Mouse (Mus musculus) c-Kit-negative CD71-positive TER-119-positive erythroid progenitor cells, embryonic 14.5 days (primary cell): Measurements from ENCODE around the gene Ier5l.

Experiments
- DNase-seq: peaks from one replicate; pipeline ENCODE4 v3.0.0-alpha.2; 2013; ENCODE audit warnings: low read depth, low spot score

Ier5l gene

GRCm38 (mm10) chr2:30470143-30470946 lies 3.7 kb downstream of the Ier5l start:
- DNase-seq: no peak

DNA sequence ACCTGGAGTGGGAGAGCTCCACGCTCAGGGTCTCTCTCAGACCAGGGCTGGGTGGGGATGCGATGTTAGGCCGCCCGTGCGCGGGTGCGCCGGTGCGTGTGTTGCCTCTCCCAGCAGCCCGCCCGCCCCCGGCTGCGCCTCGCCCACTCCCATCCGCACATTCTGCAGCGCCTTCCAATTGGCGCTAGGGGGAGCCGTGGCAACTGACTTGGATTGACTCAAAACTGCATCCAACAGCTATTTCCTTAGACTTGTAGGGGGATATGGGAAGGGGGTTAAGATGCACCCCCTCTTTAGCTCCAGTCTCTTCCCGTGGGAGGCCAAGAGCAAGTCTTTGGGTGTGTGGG lies 4.2 kb downstream of the Ier5l start:
- no peak for DNase-seq

GRCm38 (mm10) chr2:30469009-30469408 lies 5.0 kb downstream of the Ier5l start:
- DNase-seq: no peak

DNA sequence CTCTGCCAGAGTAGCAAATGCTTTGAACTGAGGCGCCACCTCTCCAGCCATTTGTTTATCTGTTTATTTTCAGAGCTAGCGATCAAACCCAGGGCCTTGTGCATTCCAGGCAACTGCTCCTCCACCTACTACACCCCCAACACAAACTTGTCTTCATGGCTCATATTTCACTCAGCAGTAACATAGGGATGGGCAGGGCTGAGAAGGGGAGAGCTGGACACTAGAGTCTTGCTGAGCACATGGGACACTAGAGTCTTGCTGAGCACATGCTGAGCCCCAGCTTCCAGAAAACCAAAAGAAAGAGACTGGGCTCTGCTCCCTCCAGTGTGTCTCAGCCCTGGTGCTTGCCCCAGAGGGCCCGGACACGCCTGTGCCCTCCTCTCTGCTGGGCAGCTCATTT lies 7.2 kb downstream of the Ier5l start:
- no peak for DNase-seq

- no peak for DNase-seq
Measured at GRCm38 (mm10) chr2:30464411-30464810, 9.6 kb downstream of the Ier5l start.

- DNase-seq: peak; percentile 32
Measured at GRCm38 (mm10) chr2:30463904-30464330, 10.1 kb downstream of the Ier5l start.

GRCm38 (mm10) chr2:30463341-30463761 lies 10.7 kb downstream of the Ier5l start:
- no peak for DNase-seq

DNA sequence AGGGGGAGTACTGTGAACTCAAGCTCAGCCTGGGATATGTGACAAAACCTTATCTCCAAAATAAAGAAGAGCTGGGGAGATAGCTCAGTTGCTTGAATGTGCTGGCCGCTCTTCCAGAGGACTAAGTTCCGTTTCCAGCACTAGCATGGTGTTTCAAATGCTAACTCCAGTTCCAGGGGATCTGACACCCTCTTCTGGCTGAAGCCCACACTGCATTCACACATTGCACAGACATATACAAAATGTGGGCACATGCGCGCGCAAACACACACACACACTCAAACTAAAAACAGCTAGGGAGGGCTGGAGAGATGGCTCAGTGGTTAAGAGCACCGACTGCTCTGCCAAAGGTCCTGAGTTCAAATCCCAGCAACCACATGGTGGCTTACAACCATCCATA lies 14.8 kb downstream of the Ier5l start:
- no peak for DNase-seq

- DNase-seq: no peak
Measured at GRCm38 (mm10) chr2:30458349-30458748, 15.7 kb downstream of the Ier5l start.

- DNase-seq: no peak
Measured at GRCm38 (mm10) chr2:30456104-30456980, 17.7 kb downstream of the Ier5l start.

DNA sequence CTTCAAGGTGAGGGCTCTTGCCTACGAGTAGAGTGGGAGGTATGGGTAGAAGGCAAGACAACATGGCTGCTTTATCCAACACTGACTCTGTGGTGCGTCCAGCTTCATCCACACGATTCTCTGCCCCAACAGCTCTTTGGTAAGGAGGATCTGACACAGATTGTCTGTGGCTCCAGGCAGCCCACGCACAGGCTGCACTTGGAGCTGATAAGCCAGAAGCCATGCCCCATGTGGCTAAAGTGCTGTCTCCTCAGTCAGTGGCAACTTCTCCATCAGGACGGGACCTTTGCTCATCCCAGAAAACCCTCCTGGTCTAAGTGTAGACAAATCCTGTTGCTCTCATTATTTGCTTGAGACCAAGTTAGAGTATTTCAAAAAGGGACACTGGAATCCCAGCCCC lies 19.4 kb downstream of the Ier5l start:
- DNase-seq: no peak

DNA sequence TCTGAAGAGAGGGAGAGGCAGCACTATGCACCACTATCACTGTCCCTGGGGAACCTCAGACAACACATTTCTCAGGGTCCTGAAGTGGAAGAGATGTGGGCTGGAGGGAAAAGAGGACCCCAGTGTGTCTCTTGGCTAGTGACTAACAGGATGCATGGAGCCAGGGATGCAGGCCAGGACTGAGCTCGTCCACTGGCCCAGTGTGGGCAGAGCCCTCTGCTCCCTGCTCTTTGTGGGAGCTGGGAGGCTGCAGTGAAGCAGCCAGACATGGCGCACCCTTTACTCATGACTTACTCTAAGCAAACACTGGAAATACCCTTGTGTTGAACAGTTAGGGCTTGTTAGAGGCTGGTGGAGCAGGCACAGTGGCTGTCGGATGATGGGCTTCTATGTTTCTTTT lies 20.4 kb downstream of the Ier5l start:
- DNase-seq: no peak

GRCm38 (mm10) chr2:30451525-30451924 lies 22.5 kb downstream of the Ier5l start:
- no peak for DNase-seq

- no peak for DNase-seq
Measured at GRCm38 (mm10) chr2:30450530-30450929, 23.5 kb downstream of the Ier5l start.

DNA sequence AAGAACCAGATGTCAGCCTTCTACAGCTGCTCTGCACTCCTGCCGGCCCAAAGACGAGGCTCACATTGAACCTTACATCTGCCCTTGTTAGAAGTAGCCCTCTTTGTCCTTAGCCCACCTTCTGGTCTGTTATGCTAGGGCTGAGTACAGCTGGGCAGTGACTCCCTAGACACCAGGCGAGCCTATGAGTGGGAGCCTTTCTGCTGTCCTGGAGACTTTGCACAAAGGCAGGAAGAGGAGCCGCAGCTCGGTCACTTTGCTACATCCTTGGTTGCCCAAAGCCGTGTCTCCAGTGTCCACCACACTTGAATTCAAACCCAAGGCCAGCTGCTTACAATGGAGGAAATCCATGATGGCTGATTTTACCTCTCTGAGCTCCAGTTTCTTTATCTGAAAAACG lies 25.6 kb downstream of the Ier5l start:
- DNase-seq: no peak

GRCm38 (mm10) chr2:30446891-30447826 lies 26.9 kb downstream of the Ier5l start:
- no peak for DNase-seq

DNA sequence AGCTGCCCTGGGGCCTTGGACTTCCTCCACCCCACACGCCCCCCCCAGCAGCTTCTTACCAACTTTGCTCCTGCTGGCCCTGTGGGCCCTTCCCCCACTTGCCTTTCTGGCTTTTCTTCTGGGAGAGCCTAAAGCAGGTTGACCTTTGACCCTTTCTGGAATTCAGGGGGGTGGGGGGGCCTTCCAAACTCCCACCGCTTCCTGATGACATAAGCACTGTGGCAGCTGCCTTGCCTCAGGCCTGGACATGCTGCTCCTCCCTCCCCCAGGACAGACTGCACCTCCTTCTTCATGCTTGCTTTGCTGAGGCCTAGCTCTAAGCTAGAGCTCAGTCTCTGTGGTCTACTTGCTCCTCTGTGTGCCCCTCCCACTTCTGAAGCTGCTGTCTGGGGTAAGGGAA lies 28.7 kb downstream of the Ier5l start:
- no peak for DNase-seq

- no peak for DNase-seq
Measured at GRCm38 (mm10) chr2:30444450-30444849, 29.6 kb downstream of the Ier5l start.

DNA sequence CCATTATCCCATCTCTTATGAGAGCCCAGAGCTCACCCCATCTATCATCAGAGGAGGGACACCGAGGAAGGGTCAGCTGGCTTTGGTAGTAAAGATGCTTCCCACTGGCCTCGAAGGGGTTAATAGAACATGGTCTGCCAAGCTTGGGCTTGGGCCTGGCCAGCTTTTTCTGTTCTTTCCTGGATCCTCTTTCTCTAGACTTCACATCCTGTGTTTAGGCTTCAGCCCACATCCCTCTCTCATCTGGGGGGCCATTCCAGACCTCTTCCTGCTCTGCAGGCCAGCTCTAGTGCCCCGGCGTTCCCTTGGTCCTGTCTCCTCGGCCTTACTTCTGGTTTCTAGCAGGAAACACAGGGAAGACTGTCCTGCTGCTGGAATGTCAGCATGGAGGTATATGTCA lies 30.0 kb downstream of the Ier5l start:
- no peak for DNase-seq

- DNase-seq: no peak
Measured at GRCm38 (mm10) chr2:30443281-30443680, 30.7 kb downstream of the Ier5l start.

DNA sequence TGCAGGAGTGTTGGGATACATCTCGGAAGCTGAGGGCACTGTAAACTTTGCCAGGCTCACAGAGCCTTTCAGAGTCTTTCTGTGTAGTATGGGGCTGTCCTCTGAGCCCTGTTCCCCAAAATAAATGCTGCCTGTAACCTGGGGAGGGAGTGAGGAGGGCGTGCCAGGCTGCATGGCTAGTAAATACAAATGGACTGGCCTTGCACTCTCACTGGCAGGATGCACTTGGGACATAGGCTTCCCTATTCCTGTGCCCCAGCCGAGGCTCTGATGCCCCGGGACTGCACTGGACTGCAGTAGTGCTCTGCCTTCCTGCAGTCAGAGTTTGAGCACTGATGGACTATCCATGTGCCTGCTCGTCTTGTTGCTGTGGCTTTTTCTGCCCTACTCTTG lies 31.5 kb downstream of the Ier5l start:
- no peak for DNase-seq
